Mouse (Mus musculus) megakaryocyte, embryonic 14.5 days (primary cell): ENCODE measurements around the gene Btn1a1.

Source experiments
- FLI1 ChIP-seq: IDR thresholded peaks from 2 replicates; pipeline ENCODE4 v1.6.1; 2012; ENCODE audit warnings: low read length, inconsistent platforms, mixed read lengths
- GATA1 ChIP-seq: IDR thresholded peaks from 3 replicates; pipeline ENCODE4 v1.6.1; 2012; ENCODE audit warnings: mixed read lengths, low read length, inconsistent platforms, borderline replicate concordance

DNA sequence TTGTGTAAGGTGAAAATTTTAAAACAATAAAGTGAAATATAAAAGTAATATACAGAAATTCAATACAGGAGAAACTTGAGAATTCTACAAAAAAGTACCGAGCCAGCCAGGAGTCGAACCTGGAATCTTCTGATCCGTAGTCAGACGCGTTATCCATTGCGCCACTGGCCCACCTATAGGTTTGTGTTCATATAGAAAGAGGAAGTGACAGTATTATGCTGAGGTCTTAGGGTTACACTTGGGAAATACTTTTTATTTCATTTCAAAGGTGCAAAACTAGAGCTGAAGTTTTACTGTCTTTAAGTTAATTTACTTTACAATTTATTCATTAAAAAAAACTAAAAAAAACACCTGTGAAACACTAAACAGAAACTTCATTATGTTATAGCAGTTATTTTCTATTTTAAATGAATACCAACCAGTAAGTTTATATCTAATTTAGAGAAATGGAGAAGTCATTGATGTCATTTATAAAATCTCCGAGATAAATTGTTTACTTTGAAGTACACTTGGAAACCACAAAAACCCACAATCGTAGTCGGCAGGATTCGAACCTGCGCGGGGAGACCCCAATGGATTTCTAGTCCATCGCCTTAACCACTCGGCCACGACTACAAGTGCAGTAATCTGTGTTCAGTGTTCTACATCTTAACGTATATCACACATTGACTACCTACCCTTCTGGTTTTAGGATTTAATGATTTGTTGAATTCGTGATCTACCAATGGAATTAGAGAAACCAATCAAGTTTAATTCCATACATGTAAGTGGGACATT, 34.9 kb upstream of the Btn1a1 start:
- no peak for TF ChIP-seq GATA1
- TF ChIP-seq FLI1, result no peak
